Comparison of ENCODE assay signal across 8 mouse cellular contexts in genomic region chr8:126258175-126258781, GRCm38 (mm10). TPM values are rescaled to one million over a fixed set of nuclear protein-coding genes. Genes with fewer than 3 reads are reported as not detected.
A peak's percentile ranks its signal among the peaks of the same experiment; 100 is the strongest.
DNase-seq lines count a peak whose midpoint lies in the region; ATAC-seq and TF ChIP-seq lines count a peak whose summit lies in the region.

No protein-coding gene starts in this region.

- DNase-seq in adrenal gland, adult (ENCODE audit: inconsistent age in 2 of 2, low spot score in 1 of 2), result peak; percentile 66 to 89
- peak; percentile 75 to 82 for DNase-seq in cerebellum, postnatal 4 days (ENCODE audit: low spot score in 2 of 2)
- peak; percentile 70 for DNase-seq in gastrocnemius, adult 2 months
- DNase-seq in induced T-regulatory cell, adult 2 months (ENCODE audit: low read depth), result peak; percentile 43
- DNase-seq in left cerebral cortex, adult 8-10 months (ENCODE audit: low spot score in 2 of 2), result peak; percentile 53 to 58
- DNase-seq in midbrain, embryonic 10.5 days (ENCODE audit: low spot score), result peak; percentile 74
- peak in 1 of 2 experiments; percentile 32 for DNase-seq in spleen, adult 2 months (ENCODE audit: low read depth in 1 of 2, low spot score in 2 of 2)

- H3K9me3 ChIP-seq in midbrain, embryonic 10.5 days (replicated peaks), result no peaks in the 10 kb centered on the region

- no peaks in the 10 kb centered on the region for H3K36me3 ChIP-seq in midbrain, embryonic 10.5 days
- no peaks in the 10 kb centered on the region for H3K36me3 ChIP-seq in spleen, adult 2 months (ENCODE audit: control insufficient read depth, insufficient read depth, low read length)

- peaks cover 92% of the 10 kb centered on the region for H3K27me3 ChIP-seq in midbrain, embryonic 10.5 days (ENCODE audit: low read depth, poor library complexity, severe bottlenecking)
- 0 out of 2 replicates have a peak, but pooled peaks cover 1% of the 10 kb centered on the region for H3K27me3 ChIP-seq in spleen, adult 2 months (ENCODE audit: control insufficient read depth, insufficient read depth, low read length)

- 6% methylated on average over 15 of the region's 15 CpGs for WGBS in midbrain, embryonic 10.5 days
- 4% methylated on average over 15 of the region's 15 CpGs for WGBS in spleen, adult 2 months

- no peak overlapping the region for H3K27ac ChIP-seq in gastrocnemius, adult 2 months
- no peak overlapping the region for H3K27ac ChIP-seq in midbrain, embryonic 10.5 days (replicated peaks)
- no peak overlapping the region for H3K27ac ChIP-seq in spleen, adult 2 months (ENCODE audit: insufficient read depth, low read length)

- peak; percentile 72 for TF ChIP-seq CTCF in gastrocnemius, adult 2 months (IDR thresholded peaks at IDR 0.05)
- TF ChIP-seq CTCF in spleen, adult 2 months (IDR thresholded peaks at IDR 0.05; ENCODE audit: extremely low read depth, insufficient read depth, insufficient read length, insufficient replicate concordance), result peak; percentile 25; the same call in 1 of the 2 replicates

- no peak for TF ChIP-seq POLR2A in spleen, adult 2 months (IDR thresholded peaks at IDR 0.05; ENCODE audit: low read depth, low read length)

- H3K4me1 ChIP-seq in midbrain, embryonic 10.5 days, result peaks cover 33% of the 10 kb centered on the region
- no peaks in the 10 kb centered on the region for H3K4me1 ChIP-seq in spleen, adult 2 months (ENCODE audit: control insufficient read depth, insufficient read depth, insufficient read length)

- peak overlapping the region; percentile 21; the same call in 1 of the 2 replicates for H3K4me3 ChIP-seq in gastrocnemius, adult 2 months
- 0 out of 2 replicates have a peak overlapping the region, but pooled peaks have one; percentile 12 for H3K4me3 ChIP-seq in midbrain, embryonic 10.5 days
- no peak overlapping the region for H3K4me3 ChIP-seq in spleen, adult 2 months (ENCODE audit: extremely low read depth, insufficient read depth, insufficient read length)

- intact Hi-C loops in gastrocnemius, adult 2 months (cut with DNase I), result loop anchor here (10.0 kb wide), 1 partner anchor 227 kb away; no protein-coding TSS in a partner anchor

- no peak for ATAC-seq in inflammation-experienced regulatory T-cells, adult 6 months

RNA-seq across cellular contexts. Expression of gene Slc35f3, which starts 40.1 kb away (rescaled TPM):
- not detected for total RNA-seq in gastrocnemius, adult 2 months (2021)
- total RNA-seq in left cerebral cortex, adult 8-10 months (2022), result 10 to 100 TPM; 33.6 to 40.5 (median 36.6) TPM
- polyA plus RNA-seq in midbrain, embryonic 10.5 days (2016; fragmentation: Nextera tagmentation; extraction: Ambion mirVana), result 0.11 and 0.15 TPM in 2 replicates
- 0.04 TPM in 1 of 2 replicates, not detected in the other for polyA plus RNA-seq in spleen, adult 2 months (2012; rRNA removed)
- polyA plus RNA-seq in inflammation-experienced regulatory T-cells, adult 6 months (2017; shearing (Covaris generic)), result not detected
